Mouse (Mus musculus): ENCODE data around the gene Rbfox1.

Gene Rbfox1

DNA sequence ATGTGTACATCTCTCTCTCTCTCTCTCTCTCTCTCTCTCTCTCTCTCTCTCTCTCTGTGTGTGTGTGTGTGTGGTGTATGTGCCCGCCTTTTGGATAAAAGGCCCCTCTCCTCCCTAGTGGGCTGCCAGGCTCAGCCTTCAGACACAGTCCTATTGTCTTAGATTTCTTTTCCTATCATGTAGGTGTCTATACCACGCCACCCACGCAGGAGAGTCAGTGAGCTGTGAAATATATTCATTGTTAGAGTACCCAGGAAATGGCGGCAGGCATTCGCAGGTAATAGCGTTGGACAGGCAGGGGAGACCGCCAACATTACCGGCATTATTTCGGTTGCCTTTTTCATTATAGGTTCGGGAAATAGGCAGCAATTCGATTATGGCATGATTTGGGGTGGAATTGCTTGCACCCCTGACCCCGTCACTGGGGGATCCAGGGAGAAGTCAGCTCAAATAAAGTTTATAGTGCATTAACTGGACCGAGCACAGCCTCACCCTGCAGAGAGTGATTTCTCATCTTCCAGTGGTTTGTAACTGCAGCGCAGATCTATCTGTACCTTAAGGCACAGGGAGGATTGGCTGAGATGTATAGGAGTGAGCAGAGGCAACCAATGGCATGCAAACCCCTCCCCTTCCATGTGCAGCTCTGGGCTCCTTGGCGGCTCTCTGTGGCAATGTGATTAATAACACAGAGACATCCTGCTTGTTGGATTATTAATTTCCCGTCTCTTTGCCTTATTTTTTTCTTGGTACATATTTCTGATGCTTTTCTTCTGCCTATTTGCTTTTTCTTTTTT is 1264.1 kb downstream of the Rbfox1 start:
- DNase-seq (ENCODE audit: low spot score), result no peak

GRCm38 (mm10) chr16:7150201-7150791 is 1265.1 kb downstream of the Rbfox1 start:
- no peak for DNase-seq (ENCODE audit: low spot score)

GRCm38 (mm10) chr16:7152401-7152800 is 1267.2 kb downstream of the Rbfox1 start:
- DNase-seq (ENCODE audit: low spot score), result no peak

- no peak for DNase-seq (ENCODE audit: low spot score)
These were observed 1269.5 kb downstream of the Rbfox1 start for GRCm38 (mm10) chr16:7154671-7155070.

DNA sequence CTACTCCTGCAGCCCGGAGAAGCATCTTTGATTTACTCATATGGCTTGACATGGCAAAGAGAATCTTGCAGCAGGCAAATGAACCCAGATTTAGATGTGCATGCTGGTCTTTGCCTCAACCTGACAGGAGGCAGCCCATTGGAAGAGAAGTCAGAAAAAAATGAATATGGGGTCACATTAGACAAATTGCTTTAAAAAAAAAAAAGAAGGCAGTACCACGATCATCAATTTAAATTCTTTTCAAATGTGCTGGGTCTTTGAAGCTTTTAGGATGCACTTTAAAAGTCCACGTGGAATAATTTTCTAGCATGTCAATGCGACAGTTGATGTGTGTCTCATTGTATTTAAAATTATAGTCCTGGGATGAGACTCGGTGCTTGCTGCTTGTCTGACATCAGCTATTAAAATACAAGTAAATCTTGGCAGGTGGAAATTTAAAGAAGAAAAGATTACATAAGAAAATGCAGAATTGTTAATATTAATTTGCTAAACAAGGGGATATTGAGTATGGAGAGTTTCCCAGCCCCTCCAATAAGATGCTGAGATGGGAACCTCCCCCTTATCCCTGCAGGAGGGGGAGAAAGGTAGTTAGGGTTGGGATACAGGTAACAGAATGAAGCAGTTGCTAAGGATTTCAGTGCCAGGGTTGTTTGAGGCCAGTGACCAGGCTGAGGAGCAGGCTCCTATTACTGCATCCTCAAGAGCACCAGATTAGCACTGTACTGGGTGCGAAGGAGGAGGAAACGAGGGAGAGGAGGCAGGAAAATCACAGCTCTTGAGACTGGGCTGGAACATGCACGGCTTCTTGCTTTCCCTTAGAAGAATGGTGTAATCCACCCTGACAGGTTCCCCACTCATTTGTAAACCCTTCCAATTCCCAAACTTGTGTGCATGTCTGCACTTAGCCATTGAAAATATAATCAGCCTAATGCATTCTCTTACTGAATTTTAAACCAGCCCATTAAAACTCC is 1274.0 kb downstream of the Rbfox1 start:
- DNase-seq (ENCODE audit: low spot score), result no peak

- no peak for DNase-seq (ENCODE audit: low spot score)
These were observed 1274.7 kb downstream of the Rbfox1 start for GRCm38 (mm10) chr16:7159827-7160217.

DNA sequence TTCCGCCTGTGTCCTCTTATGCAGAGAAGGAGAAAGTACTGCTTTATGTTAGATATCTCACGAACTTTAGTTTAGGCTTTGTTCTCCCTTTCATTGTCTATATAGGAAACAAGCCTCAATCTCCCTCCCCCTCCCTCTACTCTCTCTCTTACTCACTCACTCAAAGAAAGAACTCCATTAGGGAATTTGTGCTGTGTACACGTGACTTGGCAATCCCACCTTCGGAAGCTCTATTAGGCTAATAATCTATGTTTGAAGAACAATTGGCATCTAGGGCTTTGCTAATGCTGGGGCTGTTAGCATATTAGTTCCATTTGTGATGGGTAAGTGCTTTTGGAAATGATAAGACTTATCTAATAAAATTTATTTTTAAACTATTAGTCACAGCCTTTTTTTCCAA is 1277.0 kb downstream of the Rbfox1 start:
- no peak for DNase-seq (ENCODE audit: low spot score)

DNA sequence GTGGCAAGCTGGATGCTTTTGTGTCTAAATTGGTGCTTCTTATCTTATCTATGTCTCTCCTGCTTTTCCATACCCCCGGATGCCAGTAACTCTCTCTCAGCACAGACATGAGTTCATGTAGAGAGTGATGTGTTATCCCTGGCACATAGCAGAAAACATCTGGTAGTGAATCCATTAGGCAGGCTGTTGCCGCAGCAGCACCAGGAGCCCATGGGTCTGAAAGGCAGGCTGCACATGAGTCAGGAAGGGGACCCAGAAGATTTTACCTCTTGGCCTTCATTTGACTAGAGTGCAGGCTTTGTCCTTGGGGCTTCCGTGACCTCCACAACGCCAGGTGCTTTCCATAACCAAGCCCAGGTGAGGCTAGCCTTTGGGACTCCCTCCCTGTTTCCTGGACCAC is 1278.5 kb downstream of the Rbfox1 start:
- no peak for DNase-seq (ENCODE audit: low spot score)

DNA sequence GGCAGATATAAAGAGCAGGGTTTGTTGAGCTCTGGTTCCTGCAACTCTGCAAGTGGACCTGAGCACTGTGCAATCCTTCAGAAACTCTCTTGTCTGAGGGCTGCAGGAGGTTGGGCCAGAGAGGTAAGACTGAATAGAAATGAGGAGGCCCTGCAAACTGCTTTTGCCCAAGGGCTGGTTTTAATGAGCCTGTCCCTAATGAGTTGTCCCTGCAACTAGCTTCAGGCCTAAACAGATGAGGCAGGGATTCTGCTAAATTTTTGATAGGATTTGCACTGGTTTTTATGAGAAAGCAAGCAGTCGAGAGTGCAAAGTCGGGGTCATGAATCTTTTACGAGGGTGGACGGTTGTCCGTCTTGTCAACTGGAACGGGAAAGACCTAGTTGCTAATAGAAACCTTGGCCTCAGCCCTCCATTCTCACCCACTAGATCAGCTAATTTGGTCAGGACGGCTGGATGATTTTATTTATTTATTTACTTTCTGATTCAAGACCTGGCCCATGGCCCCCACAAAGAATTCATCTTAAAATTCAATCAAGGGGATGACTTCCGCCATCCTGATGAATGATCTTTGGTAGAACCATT is 1279.1 kb downstream of the Rbfox1 start:
- DNase-seq (ENCODE audit: low spot score), result no peak

- DNase-seq (ENCODE audit: low spot score), result no peak
These were observed 1290.8 kb downstream of the Rbfox1 start for GRCm38 (mm10) chr16:7175960-7176359.

- DNase-seq (ENCODE audit: low spot score), result no peak
These were observed 1302.6 kb downstream of the Rbfox1 start for GRCm38 (mm10) chr16:7187788-7188187.

DNA sequence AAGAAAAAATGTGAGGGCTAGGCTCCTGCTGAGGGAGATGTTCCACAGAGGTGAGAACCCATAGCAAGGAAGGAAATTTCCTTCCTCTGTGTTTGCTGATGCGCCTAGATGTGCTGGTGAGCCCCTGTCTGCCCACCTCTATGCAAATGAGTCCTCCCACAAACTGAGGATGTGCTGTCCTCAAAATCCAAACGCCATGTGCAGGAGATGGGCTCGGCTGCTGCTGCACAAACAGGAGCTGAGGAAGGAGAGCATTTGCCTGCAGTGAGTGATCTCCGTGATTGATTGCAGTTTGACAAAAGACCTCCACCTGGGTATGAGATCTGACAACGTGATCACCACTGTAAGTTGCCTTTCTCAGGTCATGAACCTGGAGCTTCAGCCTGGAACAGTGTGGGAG is 1308.4 kb downstream of the Rbfox1 start:
- DNase-seq (ENCODE audit: low spot score), result no peak

DNA sequence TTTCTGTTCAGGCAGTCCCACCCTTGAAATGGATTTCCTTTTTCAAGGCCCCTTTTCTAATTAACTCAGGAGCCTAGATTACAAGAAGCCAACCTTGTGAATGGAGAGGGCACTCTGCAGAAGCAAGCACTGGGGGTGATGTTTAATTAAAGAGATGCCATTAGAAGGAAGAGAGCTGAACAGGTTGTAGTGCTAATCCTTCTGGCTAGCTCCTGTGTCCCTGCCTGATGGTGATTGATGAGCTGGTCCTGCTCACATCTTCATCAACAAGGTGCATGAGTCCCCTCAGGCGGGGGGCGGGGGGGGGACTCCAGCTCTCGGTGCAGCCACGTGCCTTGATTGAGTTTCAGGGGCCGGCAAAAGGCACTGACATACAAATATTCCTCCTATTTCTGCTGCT is 1312.8 kb downstream of the Rbfox1 start:
- no peak for DNase-seq (ENCODE audit: low spot score)

GRCm38 (mm10) chr16:7200239-7200638 is 1315.1 kb downstream of the Rbfox1 start:
- DNase-seq (ENCODE audit: low spot score), result no peak

GRCm38 (mm10) chr16:7201816-7202215 is 1316.7 kb downstream of the Rbfox1 start:
- no peak for DNase-seq (ENCODE audit: low spot score)

DNA sequence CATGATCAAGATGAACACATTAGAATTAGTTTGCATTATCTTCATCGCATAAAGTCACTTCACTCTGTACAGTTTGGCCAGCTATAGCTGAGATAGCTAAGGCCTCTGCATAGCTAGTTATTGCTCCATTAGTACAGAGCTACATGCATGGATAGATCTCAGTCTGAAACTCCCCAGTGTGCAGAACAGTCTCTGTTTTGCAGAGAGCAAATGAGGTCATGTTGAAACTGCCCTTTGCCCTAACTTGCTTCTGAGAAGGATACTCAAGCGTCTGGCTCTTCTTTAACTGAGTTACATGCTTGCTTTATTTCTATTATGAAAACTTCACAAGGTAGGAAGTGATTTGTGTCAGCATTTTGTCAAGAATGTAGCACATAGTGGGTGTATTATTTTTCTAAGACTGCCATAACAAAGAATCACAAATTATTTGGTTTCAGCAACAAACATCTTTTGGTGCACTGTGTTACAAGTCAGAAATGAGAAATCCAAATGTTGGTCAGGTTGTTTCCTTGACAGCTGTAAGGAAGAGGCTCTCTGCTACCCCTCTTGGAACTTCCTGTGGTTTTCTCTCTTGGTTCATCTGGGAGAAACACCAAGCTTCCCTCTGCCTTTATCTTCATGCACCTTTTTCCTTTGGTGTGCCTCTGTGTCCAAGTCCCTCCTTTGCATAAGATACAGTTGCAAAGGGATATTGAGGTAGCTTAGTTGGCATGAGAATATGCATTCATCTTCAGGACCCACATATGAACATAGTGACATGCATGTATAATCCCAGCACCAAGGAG is 1321.2 kb downstream of the Rbfox1 start:
- no peak for DNase-seq (ENCODE audit: low spot score)

- DNase-seq (ENCODE audit: low spot score), result no peak
These were observed 1322.4 kb downstream of the Rbfox1 start for GRCm38 (mm10) chr16:7207599-7207998.

GRCm38 (mm10) chr16:7212756-7213155 is 1327.6 kb downstream of the Rbfox1 start:
- DNase-seq (ENCODE audit: low spot score), result no peak

DNA sequence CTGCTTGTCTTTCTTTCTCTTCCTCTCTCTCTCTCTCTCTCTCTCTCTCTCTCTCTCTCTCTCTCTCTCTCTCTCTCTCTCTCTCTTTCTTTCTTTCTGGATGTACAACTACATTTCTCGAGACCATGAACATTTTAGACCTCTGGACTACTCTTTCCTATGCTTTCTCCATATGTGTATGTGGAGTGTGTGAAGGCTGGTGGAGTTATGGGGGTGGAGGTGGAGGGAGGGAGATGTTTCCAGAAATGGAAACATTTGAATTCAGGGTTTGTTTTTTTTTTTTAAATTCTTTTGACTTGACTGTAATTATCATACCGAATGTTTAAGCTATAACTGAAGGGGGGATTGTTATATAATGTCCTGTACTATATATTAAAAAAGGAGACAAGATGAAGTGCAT is 1338.1 kb downstream of the Rbfox1 start:
- DNase-seq (ENCODE audit: low spot score), result no peak

- no peak for DNase-seq (ENCODE audit: low spot score)
These were observed 1340.8 kb downstream of the Rbfox1 start for GRCm38 (mm10) chr16:7226000-7226399.

DNA sequence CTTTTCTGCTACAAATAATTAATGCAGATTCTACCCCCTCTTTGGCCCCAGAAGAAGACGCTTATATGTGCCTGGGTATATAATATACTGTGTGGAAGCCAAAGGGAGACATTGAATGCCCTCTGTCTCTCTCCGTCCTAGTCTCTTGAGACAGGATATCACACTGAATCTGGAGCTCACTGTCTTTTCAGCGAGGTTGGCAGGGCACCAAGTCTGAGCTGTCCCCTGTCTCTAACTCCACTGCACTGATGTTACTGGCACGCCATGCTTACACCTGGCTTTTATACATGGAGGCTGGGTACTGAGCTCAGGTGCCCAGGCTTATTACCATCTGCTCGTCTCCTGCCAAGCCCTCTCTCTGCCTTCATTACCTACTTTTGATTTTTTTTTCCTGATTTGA is 1343.1 kb downstream of the Rbfox1 start:
- DNase-seq (ENCODE audit: low spot score), result no peak

Data from ovary, postnatal 36 days (tissue).